Mouse (Mus musculus) stomach, embryonic 14.5 days (tissue): Measurements from ENCODE around the gene Bcl7c. TPM values are rescaled to one million over a fixed set of nuclear protein-coding genes. Genes with fewer than 3 reads are reported as not detected.
"Not testable (repeated sequence)": the region's sequence is repeated elsewhere in the genome, so short reads cannot be mapped to it uniquely, and the experiment has no call there.

Source experiments
- ATAC-seq: fragments of 200-750 bp; cut with Nextera tagmentation; 2 replicates; pipeline ENCODE4 v1.8.0; 2017; ENCODE audit warnings: low read depth, moderate TSS enrichment; ENCODE audit not compliant: insufficient number of reproducible peaks, insufficient read depth, low FRiP score
- H3K27ac ChIP-seq: fragments of 300-500 bp; sonication (generic); 2 replicates; pipeline ENCODE4 v1.5.1; 2014; ENCODE audit warnings: mild to moderate bottlenecking, low read length, moderate library complexity, mixed read lengths
- H3K27me3 ChIP-seq: fragments of 300-500 bp; sonication (generic); 2 replicates; pipeline ENCODE4 v1.6.1; 2014; ENCODE audit warnings: low read length, control low read depth, mixed read lengths; ENCODE audit not compliant: control insufficient read depth, insufficient read depth
- H3K36me3 ChIP-seq: fragments of 300-500 bp; sonication (generic); 2 replicates; pipeline ENCODE4 v1.6.1; 2014; ENCODE audit warnings: mild to moderate bottlenecking, control low read depth, low read length, moderate library complexity, mixed read lengths; ENCODE audit not compliant: control insufficient read depth, insufficient read depth
- H3K4me1 ChIP-seq: fragments of 300-500 bp; sonication (generic); 2 replicates; pipeline ENCODE4 v1.6.1; 2014; ENCODE audit warnings: low read length, control low read depth, mixed read lengths; ENCODE audit not compliant: control insufficient read depth, insufficient read depth
- H3K4me2 ChIP-seq: fragments of 300-500 bp; sonication (generic); replicated peaks from 2 replicates; pipeline ENCODE4 v1.6.1; 2014; ENCODE audit warnings: low read depth, low read length, control low read depth
- H3K4me3 ChIP-seq: fragments of 300-500 bp; sonication (generic); 2 replicates; pipeline ENCODE4 v1.5.1; 2014; ENCODE audit warnings: low read depth, low read length, control low read depth
- H3K9ac ChIP-seq: fragments of 300-500 bp; sonication (generic); replicated peaks from 2 replicates; pipeline ENCODE4 v1.6.1; 2014; ENCODE audit warnings: low read depth, mild to moderate bottlenecking, control low read depth, low read length, moderate library complexity, mixed read lengths
- H3K9me3 ChIP-seq: fragments of 300-500 bp; sonication (generic); 2 replicates; pipeline ENCODE4 v1.6.1; 2016; ENCODE audit warnings: low read depth, low read length, control low read depth; ENCODE audit not compliant: control insufficient read depth
- WGBS: fragments of 180-500 bp; shearing (Covaris S2); extraction: QIAGEN DNeasy Blood & Tissue Kit; methylation state at CpG from one replicate; pipeline ENCODE4 v1.1.7; 2014; 5-methylcytosine and 5-hydroxymethylcytosine counted together
- polyA plus RNA-seq: library from polyadenylated mRNA; unstranded; fragments of >200 nt; fragmentation: Nextera tagmentation; extraction: Ambion mirVana; gene quantifications from 2 replicates; pipeline ENCODE4 v1.2.1, GENCODE M21; 2014

Gene Bcl7c
- polyA plus RNA-seq, 1 experiment from 2014 or later: 65.2 TPM

DNA sequence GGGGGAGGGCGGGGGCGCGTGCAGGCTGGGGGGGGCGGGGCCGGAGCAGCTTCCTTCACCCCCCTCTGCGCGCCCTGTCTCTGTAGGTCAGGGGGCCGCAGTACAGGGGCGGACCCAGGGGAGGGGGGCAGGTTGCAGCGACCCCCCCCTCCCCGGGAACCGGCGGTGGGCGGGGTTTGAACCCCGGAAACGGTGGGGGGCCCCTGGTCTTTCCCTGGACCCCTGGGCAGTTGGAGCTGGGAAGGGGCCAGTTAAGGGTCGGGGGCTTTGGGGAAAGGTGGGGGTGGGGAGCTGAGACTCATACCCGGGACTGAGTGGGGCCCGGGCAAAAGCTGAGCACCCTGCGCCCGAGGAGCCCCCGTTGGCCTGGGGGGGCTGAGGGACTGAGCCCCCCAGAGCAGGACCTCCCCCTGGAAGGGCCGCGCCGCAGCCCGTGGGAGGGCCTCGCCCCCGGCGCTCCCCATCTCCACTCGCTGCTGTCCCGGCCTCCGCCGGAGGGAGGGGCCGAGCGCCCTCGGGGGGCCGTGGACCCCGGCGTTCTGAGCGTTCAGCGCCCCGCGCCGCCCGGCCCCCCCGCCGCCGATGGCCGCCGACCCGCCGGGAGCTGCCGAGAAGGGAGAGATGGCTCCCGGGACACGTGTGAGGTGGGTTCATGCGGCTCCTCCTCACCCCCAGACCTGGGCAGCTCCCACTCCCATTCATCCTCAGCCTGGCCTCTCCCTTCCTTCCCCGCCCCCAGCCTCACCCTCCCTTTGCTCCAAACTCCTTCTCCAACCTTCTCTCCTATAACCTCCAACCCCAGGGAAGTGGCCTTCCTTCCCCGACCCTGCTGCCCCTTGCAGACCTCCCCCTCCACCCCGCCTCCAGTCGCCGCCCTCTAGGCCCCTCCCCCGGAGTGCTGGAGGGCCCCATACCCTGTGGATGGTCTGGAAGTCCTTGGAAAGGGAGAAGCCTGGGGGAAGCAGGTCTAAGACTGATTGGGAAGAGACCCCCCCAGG lies 38.1 kb upstream of the Bcl7c start:
- peak overlapping the region; percentile 78 for H3K9ac ChIP-seq
- no peaks in the 10 kb centered on the region for H3K27me3 ChIP-seq
- under 1% methylated on average over 35 of the region's 62 CpGs for WGBS
- H3K36me3 ChIP-seq: peaks cover 35% of the 10 kb centered on the region
- peak overlapping the region; percentile 48 for H3K4me2 ChIP-seq
- peak overlapping the region; percentile 76 for H3K4me3 ChIP-seq
- ATAC-seq: peak; percentile 4; the same call in 1 of the 2 replicates
- H3K9me3 ChIP-seq: no peaks in the 10 kb centered on the region
- H3K4me1 ChIP-seq: peaks cover 11% of the 10 kb centered on the region; the same call in 1 of the 2 replicates
- H3K27ac ChIP-seq: peak overlapping the region; percentile 93

DNA sequence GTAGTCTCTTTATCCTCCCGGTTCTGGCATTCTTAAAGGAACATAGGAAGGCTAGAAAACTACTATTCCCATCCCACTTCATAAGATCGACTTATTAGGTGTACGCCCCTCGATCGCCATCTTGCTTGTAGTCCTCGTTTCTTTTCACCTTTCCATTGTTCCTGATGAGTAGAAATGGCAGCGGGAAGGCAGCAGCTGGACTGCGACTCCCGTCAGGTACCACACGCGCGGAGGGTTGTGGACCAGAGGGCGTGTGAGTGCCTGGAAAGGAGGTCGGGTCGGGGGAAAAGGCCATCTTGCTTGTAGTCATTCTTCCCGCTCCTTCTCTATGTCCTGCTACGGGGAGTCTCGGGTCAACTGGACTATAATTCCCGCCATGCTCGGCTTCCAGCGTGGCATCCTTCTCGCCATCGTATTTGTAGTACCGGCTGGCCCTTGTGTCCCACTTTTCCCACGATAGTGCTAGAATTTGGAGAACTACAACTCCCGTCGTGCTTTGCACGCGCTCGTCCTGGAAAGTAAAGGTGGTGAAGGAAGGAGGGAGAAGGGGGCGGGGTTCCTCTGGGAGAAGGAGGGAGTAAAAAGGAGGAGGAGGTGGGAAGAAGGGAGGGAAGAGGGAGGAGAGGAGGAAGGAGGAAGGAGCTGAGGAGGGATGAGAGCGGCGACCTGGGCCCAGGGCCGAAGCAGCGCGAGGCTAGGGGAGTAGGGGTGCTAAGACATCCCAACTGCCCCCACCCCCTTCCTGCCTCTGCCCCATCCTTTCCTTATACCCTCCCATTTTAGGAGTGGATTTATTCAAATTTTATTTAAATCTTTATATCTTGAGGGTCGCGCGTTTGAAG lies 37.1 kb upstream of the Bcl7c start:
- Histone ChIP-seq H3K9me3 (no peaks in the 10 kb centered on the region), H3K4me3 (peak overlapping the region; percentile 76), H3K9ac (peak overlapping the region; percentile 78), H3K27me3 (no peaks in the 10 kb centered on the region), H3K36me3 (peaks cover 26% of the 10 kb centered on the region), H3K4me1 (peaks cover 11% of the 10 kb centered on the region; the same call in 1 of the 2 replicates), H3K27ac (peak overlapping the region; percentile 93), H3K4me2 (peak overlapping the region; percentile 48)
- WGBS: under 1% methylated on average over 38 of the region's 39 CpGs
- ATAC-seq: peak; percentile 86

DNA sequence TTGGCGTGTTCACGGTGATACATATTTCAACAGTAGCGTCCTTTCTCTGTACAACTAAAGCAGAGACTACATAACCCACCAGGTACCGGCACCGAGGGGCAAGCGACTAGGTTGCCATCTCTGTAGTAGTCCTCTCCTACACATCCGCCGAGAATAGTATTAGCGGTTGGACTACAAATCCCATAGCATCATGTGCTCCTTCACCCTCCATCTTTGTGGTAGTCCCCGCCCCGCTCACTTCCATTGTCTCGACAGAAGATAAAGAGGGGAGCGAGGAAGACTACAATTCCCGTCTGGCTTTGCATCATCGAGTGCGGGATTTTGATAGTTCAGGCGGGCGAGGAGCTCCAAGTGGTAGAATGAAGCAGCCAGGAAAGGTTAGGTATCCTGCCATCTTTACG lies 36.5 kb upstream of the Bcl7c start:
- H3K36me3 ChIP-seq: peaks cover 19% of the 10 kb centered on the region
- H3K4me3 ChIP-seq: peak overlapping the region; percentile 76
- peak overlapping the region; percentile 93 for H3K27ac ChIP-seq
- H3K9me3 ChIP-seq: no peaks in the 10 kb centered on the region
- H3K4me2 ChIP-seq: peak overlapping the region; percentile 46
- peaks cover 11% of the 10 kb centered on the region; the same call in 1 of the 2 replicates for H3K4me1 ChIP-seq
- under 1% methylated on average over 19 of the region's 19 CpGs for WGBS
- no peaks in the 10 kb centered on the region for H3K27me3 ChIP-seq
- peak overlapping the region; percentile 78; the same call in 1 of the 2 replicates for H3K9ac ChIP-seq
- peak; percentile 79 for ATAC-seq

DNA sequence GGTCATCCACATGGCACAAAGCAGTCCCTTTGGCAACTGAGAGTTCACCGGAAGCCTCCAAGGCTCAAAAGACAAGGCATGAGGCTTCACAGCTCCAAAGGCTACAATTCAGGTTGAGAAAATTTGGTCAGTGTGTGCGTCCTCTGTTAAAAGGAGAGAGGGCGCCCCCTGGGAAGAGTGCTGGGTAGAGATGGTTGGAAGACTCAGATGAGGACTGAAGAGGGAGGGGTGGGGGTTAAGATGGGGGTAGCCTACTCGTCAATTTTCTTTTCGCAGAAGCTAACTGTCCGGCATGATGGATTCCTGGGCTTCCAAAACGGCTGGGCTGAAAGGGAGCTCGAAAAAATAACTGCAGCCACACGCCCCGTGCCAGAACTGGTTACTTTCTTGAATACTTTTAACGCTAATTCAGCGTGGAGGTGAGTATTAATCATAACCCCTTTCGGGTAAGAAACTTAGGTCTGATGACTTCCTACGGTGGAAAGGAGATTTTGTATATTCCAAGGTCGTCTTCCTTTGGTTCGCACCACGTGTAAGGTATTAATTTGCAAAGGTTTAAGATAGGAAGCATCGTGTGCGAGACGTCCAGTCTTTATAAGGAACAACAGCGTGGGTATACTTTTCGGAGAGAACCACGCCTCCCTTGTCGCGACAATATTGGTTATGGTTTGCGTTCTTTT lies 35.8 kb upstream of the Bcl7c start, which contains the start of gene Fbxl19:
TSS of gene Fbxl19 (plus strand) at position 178 of the 680 bp plus-strand sequence.
- Histone ChIP-seq H3K36me3 (peaks cover 13% of the 10 kb centered on the region), H3K9ac (peak within 1 kb of the TSS; percentile 78), H3K27me3 (no peaks in the 10 kb centered on the region), H3K9me3 (no peaks in the 10 kb centered on the region), H3K4me3 (peak within 1 kb of the TSS; percentile 76), H3K27ac (peak within 1 kb of the TSS; percentile 93), H3K4me2 (peak within 1 kb of the TSS; percentile 46), H3K4me1 (peaks cover 11% of the 10 kb centered on the region; the same call in 1 of the 2 replicates)
- no peak for ATAC-seq
- under 1% methylated on average over 26 of the region's 26 CpGs for WGBS

DNA sequence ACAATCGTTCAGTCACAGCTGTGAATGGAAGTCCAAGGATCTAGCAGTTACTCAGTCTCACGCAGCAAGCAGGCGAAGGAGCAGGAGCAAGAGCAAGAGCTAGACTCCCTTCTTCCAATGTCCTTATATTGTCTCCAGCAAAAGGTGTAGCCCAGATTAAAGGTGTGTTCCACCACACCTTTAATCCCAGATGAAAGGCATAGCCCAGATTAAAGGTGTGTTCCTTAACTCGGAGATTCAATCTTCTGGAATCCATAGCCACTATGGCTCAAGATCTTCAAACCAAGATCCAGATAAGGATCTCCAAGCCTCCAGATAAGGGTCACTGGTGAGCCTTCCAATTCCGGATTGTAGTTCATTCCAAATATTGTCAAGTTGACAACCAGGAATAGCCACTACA lies 23.3 kb upstream of the Bcl7c start, which contains the start of gene Ctf2:
TSS of gene Ctf2 (minus strand) at position 101 of the 400 bp plus-strand sequence.
- not testable (repeated sequence) for H3K4me1 ChIP-seq
- WGBS: no CpG with 5 or more reads among the region's 5 CpGs

DNA sequence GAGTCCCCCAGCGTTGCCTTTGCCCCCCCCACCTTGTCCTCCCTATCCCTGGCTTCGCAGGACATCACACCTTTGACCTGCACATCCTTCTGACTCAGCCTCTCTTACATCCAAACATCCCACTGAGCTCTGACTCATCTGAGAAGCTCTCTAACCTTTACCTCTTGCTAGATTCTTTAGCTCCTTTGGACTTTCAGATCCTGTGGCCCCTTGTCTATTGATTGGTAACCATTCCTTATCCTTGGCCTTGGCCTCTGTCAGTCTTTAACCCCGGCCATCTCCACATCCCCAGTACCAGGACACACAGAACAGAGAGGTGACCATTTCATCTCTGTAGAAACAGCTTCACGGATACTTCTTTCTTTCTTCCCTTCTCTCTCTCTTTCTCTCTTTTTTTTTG lies 21.4 kb upstream of the Bcl7c start:
- no peaks in the 10 kb centered on the region for H3K27me3 ChIP-seq
- H3K4me2 ChIP-seq: no peak overlapping the region
- 66% methylated on average over 4 of the region's 4 CpGs for WGBS
- no peaks in the 10 kb centered on the region for H3K4me1 ChIP-seq
- H3K4me3 ChIP-seq: no peak overlapping the region
- no peak overlapping the region for H3K9ac ChIP-seq
- no peaks in the 10 kb centered on the region for H3K36me3 ChIP-seq
- no peaks in the 10 kb centered on the region for H3K9me3 ChIP-seq
- no peak overlapping the region for H3K27ac ChIP-seq
- no peak for ATAC-seq

More for the DNA sequence above, 23.3 kb upstream of the Bcl7c start, which contains the start of gene Ctf2:
- not testable (repeated sequence) for H3K4me3 ChIP-seq, H3K9ac ChIP-seq, H3K27me3 ChIP-seq, H3K27ac ChIP-seq, ATAC-seq, H3K4me2 ChIP-seq, H3K36me3 ChIP-seq, H3K9me3 ChIP-seq

DNA sequence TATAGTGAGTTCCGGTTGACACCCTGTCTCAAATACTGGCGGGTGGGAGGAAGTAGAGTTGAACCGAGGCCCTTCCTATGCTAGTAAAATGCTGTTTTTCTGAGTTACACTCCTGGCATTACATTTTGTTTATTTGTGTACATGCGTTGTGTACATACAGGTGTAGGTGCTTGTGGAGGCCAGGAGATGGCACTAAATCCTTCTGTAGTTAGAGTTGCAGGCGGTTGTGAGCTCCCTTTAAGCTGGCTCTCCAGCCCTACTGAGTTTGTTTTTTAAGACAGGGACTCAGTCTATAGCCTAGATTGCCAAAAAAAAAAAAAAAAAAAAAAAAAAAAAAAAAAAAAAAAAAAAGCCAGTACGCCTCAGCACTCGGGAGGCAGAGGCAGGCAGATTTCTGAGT lies 19.2 kb upstream of the Bcl7c start:
- H3K36me3 ChIP-seq: no peaks in the 10 kb centered on the region
- H3K4me2 ChIP-seq: no peak overlapping the region
- 84% methylated on average over 7 of the region's 7 CpGs for WGBS
- H3K4me1 ChIP-seq: no peaks in the 10 kb centered on the region
- H3K27ac ChIP-seq: no peak overlapping the region
- H3K4me3 ChIP-seq: no peak overlapping the region
- no peaks in the 10 kb centered on the region for H3K9me3 ChIP-seq
- no peak overlapping the region for H3K9ac ChIP-seq
- no peaks in the 10 kb centered on the region for H3K27me3 ChIP-seq
- ATAC-seq: no peak
